Mouse (Mus musculus) hindbrain, postnatal 0 days (tissue): ENCODE results near the gene Nprl2. TPM values are rescaled to one million over a fixed set of nuclear protein-coding genes. Genes with fewer than 3 reads are reported as not detected.
A peak's percentile ranks its signal among the peaks of the same experiment; 100 is the strongest.
"Not testable (repeated sequence)": the region's sequence is repeated elsewhere in the genome, so short reads cannot be mapped to it uniquely, and the experiment has no call there.

ENCODE experiments used
- ATAC-seq: fragments of 200-750 bp; cut with Nextera tagmentation; 2 replicates; pipeline ENCODE4 v1.8.0; 2017; ENCODE audit warnings: mild to moderate bottlenecking, moderate TSS enrichment, moderate library complexity
- DNase-seq: peaks from one replicate; pipeline ENCODE4 v3.0.0-alpha.2; 2015; ENCODE audit warnings: low spot score
- H3K27ac ChIP-seq: fragments of 300-500 bp; sonication (generic); 2 replicates; pipeline ENCODE4 v1.5.1; 2014; ENCODE audit warnings: mild to moderate bottlenecking
- H3K27me3 ChIP-seq: fragments of 300-500 bp; sonication (generic); 2 replicates; pipeline ENCODE4 v1.6.1; 2014; ENCODE audit warnings: low read length, mixed read lengths; ENCODE audit not compliant: insufficient read depth
- H3K36me3 ChIP-seq: fragments of 300-500 bp; sonication (generic); 2 replicates; pipeline ENCODE4 v1.6.1; 2014; ENCODE audit warnings: low read length, mixed read lengths; ENCODE audit not compliant: insufficient read depth
- H3K4me1 ChIP-seq: fragments of 300-500 bp; sonication (generic); 2 replicates; pipeline ENCODE4 v1.6.1; 2014; ENCODE audit warnings: antibody characterized with exemption, low read length, mixed read lengths; ENCODE audit not compliant: insufficient read depth
- H3K4me2 ChIP-seq: fragments of 300-500 bp; sonication (generic); 2 replicates; pipeline ENCODE4 v1.6.1; 2014; ENCODE audit warnings: low read depth, mild to moderate bottlenecking, low read length, moderate library complexity, mixed read lengths
- H3K4me3 ChIP-seq: fragments of 300-500 bp; sonication (generic); 2 replicates; pipeline ENCODE4 v1.5.1; 2014; ENCODE audit warnings: low read length
- H3K9ac ChIP-seq: fragments of 300-500 bp; sonication (generic); replicated peaks from 2 replicates; pipeline ENCODE4 v1.6.1; 2014; ENCODE audit warnings: mild to moderate bottlenecking, low read length, moderate library complexity, mixed read lengths
- H3K9me3 ChIP-seq: fragments of 300-500 bp; sonication (generic); 2 replicates; pipeline ENCODE4 v1.6.1; 2016; ENCODE audit warnings: low read length, mixed read lengths
- CTCF ChIP-seq: IDR thresholded peaks from 2 replicates; pipeline ENCODE4 v1.5.1; 2016; ENCODE audit warnings: antibody characterized with exemption, control low read depth, low read depth
- WGBS: fragments of 180-500 bp; shearing (Covaris S2); extraction: QIAGEN DNeasy Blood & Tissue Kit; methylation state at CpG from one replicate; pipeline ENCODE4 v1.1.7; 2014; 5-methylcytosine and 5-hydroxymethylcytosine counted together
- polyA plus RNA-seq: library from polyadenylated mRNA; unstranded; fragments of >200 nt; fragmentation: Nextera tagmentation; extraction: Ambion mirVana; gene quantifications from 2 replicates; pipeline ENCODE4 v1.2.1, GENCODE M21; 2015
- total RNA-seq: library from RNA; depleted of rRNA; stranded (reverse); fragments of >200 nt; gene quantifications from 2 replicates; pipeline ENCODE4 v1.2.3, GENCODE M21; 2014

Nprl2 gene
- total and polyA plus RNA-seq, 2 experiments from 2014 or later = 54.6 to 70.5 TPM

DNA sequence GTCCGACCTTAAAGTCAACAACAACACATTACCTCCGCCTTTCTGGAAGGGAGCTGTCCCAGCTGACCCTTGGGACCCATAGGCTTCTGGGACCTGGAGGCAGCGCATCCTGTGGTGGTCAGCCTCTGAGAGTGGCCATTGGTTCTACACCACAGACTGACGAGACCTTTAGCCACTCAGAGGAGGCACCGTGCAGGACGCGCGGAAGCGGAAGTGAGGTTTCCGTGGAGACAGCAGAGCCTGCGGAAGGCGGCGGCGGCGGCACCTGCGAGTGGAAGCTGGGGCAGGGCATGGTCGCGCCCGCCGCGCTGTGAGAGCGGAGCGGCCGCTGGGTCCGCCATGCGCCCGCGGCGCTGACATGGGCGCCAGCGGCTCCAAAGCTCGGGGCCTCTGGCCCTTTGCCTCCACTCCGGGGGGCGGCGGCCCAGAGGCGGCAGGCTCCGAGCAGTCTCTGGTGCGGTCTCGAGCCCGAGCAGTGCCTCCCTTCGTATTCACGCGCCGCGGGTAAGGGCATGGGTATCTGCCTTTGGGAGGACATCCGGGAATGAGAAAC is 21.1 kb downstream of the Nprl2 start, which contains the start of gene Tusc2:
Gene Tusc2, plus strand, starts transcription at position 227 of the 553 bp plus-strand sequence.
- Histone ChIP-seq H3K27me3 (no peaks in the 10 kb centered on the region), H3K9me3 (no peaks in the 10 kb centered on the region), H3K36me3 (peaks cover 39% of the 10 kb centered on the region), H3K4me1 (peaks cover 15% of the 10 kb centered on the region), H3K27ac (peak within 1 kb of the TSS; percentile 79), H3K4me2 (peak within 1 kb of the TSS; percentile 95), H3K4me3 (peak within 1 kb of the TSS; percentile 92), H3K9ac (peak within 1 kb of the TSS; percentile 85)
- DNase-seq (peak; percentile 96), ATAC-seq (peak; percentile 97)
- TF ChIP-seq CTCF = no peak
- 3% methylated on average over 42 of the region's 46 CpGs for WGBS

DNA sequence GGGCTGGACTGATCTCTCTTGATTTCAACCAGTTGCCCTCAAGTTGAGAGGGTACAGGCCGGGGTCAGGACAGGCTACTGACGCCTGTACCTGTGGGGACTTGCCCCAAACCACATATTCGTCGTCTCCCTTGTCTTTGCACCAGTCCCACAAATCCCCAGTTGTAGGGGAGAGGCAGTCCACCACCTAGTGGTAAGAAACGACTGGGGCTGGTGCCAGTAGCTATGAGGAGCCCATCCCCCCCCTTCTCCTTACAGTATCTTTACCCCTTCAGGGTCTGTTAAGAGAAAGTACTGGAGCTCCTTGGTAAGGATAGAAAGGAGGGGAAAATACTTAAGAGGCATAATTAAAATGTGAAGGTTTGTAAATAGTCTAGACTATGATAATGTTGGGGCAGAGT is 23.5 kb downstream of the Nprl2 start:
- not testable (repeated sequence) for DNase-seq, H3K9ac ChIP-seq, H3K27me3 ChIP-seq, H3K4me3 ChIP-seq, H3K27ac ChIP-seq, H3K4me2 ChIP-seq, ATAC-seq, H3K9me3 ChIP-seq
- Histone ChIP-seq H3K36me3 (peaks cover 19% of the 10 kb centered on the region; the same call in 1 of the 2 replicates), H3K4me1 (peaks cover 25% of the 10 kb centered on the region)
- 47% methylated on average over 5 of the region's 5 CpGs for WGBS

DNA sequence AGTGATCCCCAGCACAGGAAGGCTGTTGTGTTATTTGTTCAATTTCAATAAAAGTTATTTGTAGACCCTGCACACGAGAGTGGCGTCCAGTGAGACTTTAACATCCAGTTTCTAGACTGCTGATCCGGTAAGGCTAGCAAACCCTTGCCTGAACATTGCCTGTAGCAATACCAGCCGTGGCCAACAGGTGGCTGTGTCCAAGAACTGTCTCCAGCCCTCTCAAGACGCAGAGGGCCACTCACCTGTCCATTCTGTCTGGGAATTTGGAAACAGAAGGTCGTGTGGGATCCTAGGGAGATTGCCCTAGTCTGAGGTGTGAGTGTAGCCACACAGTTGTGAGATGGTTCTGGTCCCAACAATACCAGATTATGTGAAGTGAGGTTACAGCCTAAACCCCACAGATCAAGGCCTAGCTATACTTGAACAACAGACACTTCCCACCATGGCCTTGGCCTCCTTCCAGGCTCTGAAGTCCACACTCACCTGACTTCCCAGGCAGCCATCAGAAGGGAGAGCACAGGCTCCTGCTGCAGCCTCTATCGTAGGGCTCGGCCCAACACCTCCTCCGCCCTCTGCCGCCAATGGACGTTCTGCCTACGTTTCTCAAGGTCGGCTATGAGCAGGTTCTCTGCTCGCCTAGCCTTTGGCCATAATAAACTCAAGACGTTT is 24.1 kb downstream of the Nprl2 start:
- Histone ChIP-seq H3K27me3 (no peaks in the 10 kb centered on the region), H3K4me1 (peaks cover 29% of the 10 kb centered on the region), H3K36me3 (peaks cover 19% of the 10 kb centered on the region; the same call in 1 of the 2 replicates), H3K4me3 (no peak overlapping the region), H3K9ac (no peak overlapping the region), H3K9me3 (no peaks in the 10 kb centered on the region), H3K27ac (peak overlapping the region; percentile 70; the same call in 1 of the 2 replicates), H3K4me2 (no peak overlapping the region)
- peak; percentile 87 for TF ChIP-seq CTCF
- ATAC-seq (no peak), DNase-seq (peak; percentile 82)
- WGBS = 56% methylated on average over 15 of the region's 15 CpGs

DNA sequence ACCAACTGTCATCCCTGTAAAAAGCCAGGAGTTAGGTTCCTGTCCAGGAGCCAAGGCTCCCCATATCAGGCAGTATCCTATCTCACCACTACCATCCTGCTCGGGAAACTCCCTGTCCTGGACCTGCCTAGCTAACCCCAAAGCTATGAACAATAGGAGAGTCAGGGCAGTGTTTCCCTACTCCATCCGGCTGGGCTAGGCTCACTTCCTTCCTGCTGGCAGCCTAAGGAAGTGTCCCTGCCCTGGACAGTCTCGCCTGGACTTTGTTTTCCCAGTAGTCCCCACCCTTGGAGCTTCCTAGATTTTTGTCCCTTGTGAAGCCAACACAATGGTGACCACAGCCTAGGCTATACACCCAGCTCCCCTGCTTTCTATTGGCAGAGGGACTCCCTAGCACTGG is 24.8 kb downstream of the Nprl2 start:
- H3K9me3 ChIP-seq = no peaks in the 10 kb centered on the region
- DNase-seq (no peak), ATAC-seq (no peak)
- H3K27ac ChIP-seq = no peak overlapping the region
- H3K9ac ChIP-seq = no peak overlapping the region
- H3K4me2 ChIP-seq = no peak overlapping the region
- no peak for TF ChIP-seq CTCF
- H3K4me3 ChIP-seq = no peak overlapping the region
- peaks cover 19% of the 10 kb centered on the region; the same call in 1 of the 2 replicates for H3K36me3 ChIP-seq
- 64% methylated on average over 3 of the region's 3 CpGs for WGBS
- no peaks in the 10 kb centered on the region for H3K27me3 ChIP-seq
- H3K4me1 ChIP-seq = peaks cover 29% of the 10 kb centered on the region

DNA sequence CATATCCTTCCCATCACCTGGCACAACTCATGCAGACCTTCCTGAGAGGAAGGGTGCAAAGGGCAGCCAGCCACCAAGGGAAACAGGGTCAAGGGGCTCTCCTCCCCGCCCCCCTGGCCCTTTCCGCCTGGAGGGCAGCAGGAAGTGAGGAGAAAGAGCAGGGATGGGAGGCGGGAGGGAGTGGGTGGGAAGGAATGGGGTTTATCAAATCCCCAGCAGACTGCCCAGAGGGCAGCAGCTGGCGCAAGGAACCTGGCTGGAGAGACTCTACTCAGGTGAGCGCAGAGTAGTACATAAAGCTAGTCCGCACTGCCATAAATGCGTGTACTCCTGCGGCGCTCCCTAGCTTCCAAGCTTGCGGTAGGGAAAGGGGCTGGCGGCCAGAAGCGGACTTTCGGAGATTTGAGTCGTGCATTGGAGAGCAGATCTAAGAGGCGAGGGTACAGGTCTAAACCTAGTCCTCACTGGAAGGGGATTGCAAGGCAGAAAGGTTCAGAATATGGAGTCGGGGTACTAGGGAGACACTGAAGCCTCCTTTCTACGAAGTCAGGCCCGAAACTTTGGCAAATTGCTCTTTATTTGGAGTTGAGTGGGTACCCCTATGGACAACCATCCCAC is 25.8 kb downstream of the Nprl2 start, which contains the start of gene Hyal2:
Gene Hyal2, plus strand, starts transcription at position 244 of the 618 bp plus-strand sequence.
- H3K27ac ChIP-seq = peak within 1 kb of the TSS; percentile 86
- no peaks in the 10 kb centered on the region for H3K9me3 ChIP-seq
- H3K4me1 ChIP-seq = peaks cover 29% of the 10 kb centered on the region
- H3K27me3 ChIP-seq = no peaks in the 10 kb centered on the region
- no peak for DNase-seq
- H3K4me2 ChIP-seq = peak within 1 kb of the TSS; percentile 83
- H3K4me3 ChIP-seq = peak within 1 kb of the TSS; percentile 82
- 0 out of 2 replicates have a peak, but pooled peaks have one; percentile 1 for TF ChIP-seq CTCF
- H3K36me3 ChIP-seq = peaks cover 26% of the 10 kb centered on the region; the same call in 1 of the 2 replicates
- WGBS = 13% methylated on average over 18 of the region's 18 CpGs
- no peak for ATAC-seq
- peak within 1 kb of the TSS; percentile 75 for H3K9ac ChIP-seq

DNA sequence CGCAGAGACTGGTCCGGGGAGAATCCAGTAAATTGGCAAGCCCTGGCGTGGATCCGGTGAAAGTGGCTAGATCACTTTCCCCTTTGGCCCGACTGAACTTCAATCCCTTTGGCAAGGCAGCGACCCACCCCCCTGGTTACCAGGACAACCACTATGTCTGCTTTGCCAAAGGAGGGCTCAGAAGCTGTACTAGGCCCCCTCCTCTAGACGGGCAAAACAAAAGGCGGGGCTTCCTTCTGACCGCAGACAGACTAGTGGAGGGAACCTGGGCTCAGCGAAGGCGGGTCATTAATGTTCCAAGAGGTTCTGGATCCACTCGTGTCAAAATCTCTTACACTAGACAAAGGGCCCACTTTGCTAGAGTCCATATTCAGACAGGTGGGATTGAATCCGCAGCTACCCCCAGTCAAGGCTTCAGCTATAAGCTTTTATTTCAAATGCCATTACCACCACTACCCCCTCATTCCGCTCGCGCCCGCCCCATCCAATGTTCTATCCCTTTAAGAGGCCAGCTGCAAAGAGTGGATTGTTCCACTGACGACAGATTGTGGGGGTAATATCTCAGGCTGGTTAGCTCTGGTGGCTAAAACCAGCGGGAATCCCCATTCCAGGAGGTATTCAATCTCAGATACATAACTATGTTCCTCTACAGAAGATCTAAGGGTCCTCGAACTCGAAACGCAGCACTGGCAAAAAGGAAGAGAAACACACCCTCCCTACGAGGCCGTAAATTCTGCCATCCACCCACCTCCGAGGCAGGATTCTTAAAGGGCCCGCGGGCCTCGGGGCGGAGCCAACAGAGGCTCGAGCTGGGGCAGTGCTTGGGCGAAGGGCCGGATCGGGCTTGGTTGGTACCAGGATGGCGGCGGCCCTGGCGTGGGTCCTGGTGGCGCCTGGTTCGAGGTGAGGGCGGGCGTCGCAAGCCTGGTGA is 26.6 kb downstream of the Nprl2 start:
- WGBS = under 1% methylated on average over 41 of the region's 41 CpGs
- Histone ChIP-seq H3K27ac (peak overlapping the region; percentile 86), H3K9me3 (no peaks in the 10 kb centered on the region), H3K36me3 (peaks cover 28% of the 10 kb centered on the region; the same call in 1 of the 2 replicates), H3K4me1 (peaks cover 28% of the 10 kb centered on the region), H3K4me3 (peak overlapping the region; percentile 82), H3K9ac (peak overlapping the region; percentile 75), H3K27me3 (no peaks in the 10 kb centered on the region), H3K4me2 (peak overlapping the region; percentile 83)
- TF ChIP-seq CTCF = no peak
- DNase-seq = peak; percentile 93
- ATAC-seq = peak; percentile 91
